In genomic region chr11:120378031-120378610, GRCm38 (mm10) we compare ENCODE assay signal across 8 mouse cellular contexts. TPM values are rescaled to one million over a fixed set of nuclear protein-coding genes. Genes with fewer than 3 reads are reported as not detected.
DNase-seq lines count a peak whose midpoint lies in the region; ATAC-seq and TF ChIP-seq lines count a peak whose summit lies in the region.

No protein-coding gene starts in this region.

- no peaks in the 10 kb centered on the region for H3K9me3 ChIP-seq in G1E (replicated peaks)
- H3K9me3 ChIP-seq in embryonic facial prominence, embryonic 12.5 days = no peaks in the 10 kb centered on the region
- H3K9me3 ChIP-seq in hindbrain, embryonic 10.5 days = no peaks in the 10 kb centered on the region
- H3K9me3 ChIP-seq in limb, embryonic 13.5 days = no peaks in the 10 kb centered on the region
- no peaks in the 10 kb centered on the region for H3K9me3 ChIP-seq in midbrain, embryonic 11.5 days (ENCODE audit: control insufficient read depth, low read length)

- DNase-seq in 3T3-L1 (ENCODE audit: low read depth, low spot score) = peak; percentile 32
- peak; percentile 38 for DNase-seq in G1E (ENCODE audit: low spot score)
- peak; percentile 48 for DNase-seq in hindbrain, embryonic 10.5 days (ENCODE audit: low spot score)
- no peak for DNase-seq in midbrain, embryonic 11.5 days (ENCODE audit: low spot score, missing footprints)

- H3K4me1 ChIP-seq in G1E (ENCODE audit: insufficient read depth, low read depth, low read length) = peaks cover 65% of the 10 kb centered on the region
- peaks cover 21% of the 10 kb centered on the region for H3K4me1 ChIP-seq in embryonic facial prominence, embryonic 12.5 days
- peaks cover 30% of the 10 kb centered on the region for H3K4me1 ChIP-seq in hindbrain, embryonic 10.5 days (replicated peaks)
- H3K4me1 ChIP-seq in limb, embryonic 13.5 days = peaks cover 24% of the 10 kb centered on the region
- peaks cover 16% of the 10 kb centered on the region for H3K4me1 ChIP-seq in midbrain, embryonic 11.5 days (ENCODE audit: control insufficient read depth, insufficient read depth, low read length)
- H3K4me1 ChIP-seq in testis, adult 2 months (ENCODE audit: control insufficient read depth, insufficient read depth, low read length) = peaks cover 17% of the 10 kb centered on the region

- H3K27me3 ChIP-seq in G1E (ENCODE audit: insufficient read depth, low read length) = no peaks in the 10 kb centered on the region; the same call in 1 of the 2 replicates
- H3K27me3 ChIP-seq in embryonic facial prominence, embryonic 12.5 days = no peaks in the 10 kb centered on the region
- H3K27me3 ChIP-seq in hindbrain, embryonic 10.5 days (ENCODE audit: insufficient read depth, poor library complexity, severe bottlenecking) = no peaks in the 10 kb centered on the region
- no peaks in the 10 kb centered on the region for H3K27me3 ChIP-seq in limb, embryonic 13.5 days
- no peaks in the 10 kb centered on the region for H3K27me3 ChIP-seq in midbrain, embryonic 11.5 days (ENCODE audit: control insufficient read depth, insufficient read depth, low read length)
- H3K27me3 ChIP-seq in testis, adult 2 months (ENCODE audit: control insufficient read depth, insufficient read depth, low read length) = no peaks in the 10 kb centered on the region

- peak overlapping the region; percentile 70 for H3K9ac ChIP-seq in embryonic facial prominence, embryonic 12.5 days
- H3K9ac ChIP-seq in limb, embryonic 13.5 days = peak overlapping the region; percentile 85
- peak overlapping the region; percentile 81 for H3K9ac ChIP-seq in midbrain, embryonic 11.5 days (ENCODE audit: low read length)

- TF ChIP-seq CTCF in G1E (IDR thresholded peaks at IDR 0.05; ENCODE audit: low read depth, low read length) = no peak
- no peak for TF ChIP-seq CTCF in testis, adult 2 months (IDR thresholded peaks at IDR 0.05; ENCODE audit: control insufficient read depth, insufficient read depth, insufficient replicate concordance, low read depth, low read length)

- H3K4me3 ChIP-seq in G1E (ENCODE audit: low read depth, low read length) = peak overlapping the region; percentile 86
- H3K4me3 ChIP-seq in embryonic facial prominence, embryonic 12.5 days = peak overlapping the region; percentile 66
- H3K4me3 ChIP-seq in hindbrain, embryonic 10.5 days = peak overlapping the region; percentile 70
- peak overlapping the region; percentile 89 for H3K4me3 ChIP-seq in limb, embryonic 13.5 days
- H3K4me3 ChIP-seq in midbrain, embryonic 11.5 days (ENCODE audit: low read depth, low read length) = peak overlapping the region; percentile 88
- peak overlapping the region; percentile 96 for H3K4me3 ChIP-seq in testis, adult 2 months (ENCODE audit: control insufficient read depth, low read depth, low read length)

- TF ChIP-seq POLR2A in testis, adult 2 months (IDR thresholded peaks at IDR 0.05; ENCODE audit: control insufficient read depth, low read depth, low read length) = no peak

- no peak for ATAC-seq in G1E (ENCODE audit: extremely low read depth, insufficient number of reproducible peaks, low FRiP score, poor library complexity, severe bottlenecking)
- no peak for ATAC-seq in embryonic facial prominence, embryonic 12.5 days (ENCODE audit: insufficient number of reproducible peaks, insufficient read depth, low FRiP score, low TSS enrichment)
- ATAC-seq in limb, embryonic 13.5 days (ENCODE audit: low FRiP score, low read depth) = peak; percentile 6; the same call in 1 of the 2 replicates
- no peak; the same call in 1 of the 2 replicates for ATAC-seq in midbrain, embryonic 11.5 days (ENCODE audit: low FRiP score)
- no peak for ATAC-seq in monocyte, adult 5-6 weeks (replicated peaks; ENCODE audit: insufficient number of reproducible peaks, low FRiP score, low TSS enrichment, poor library complexity, severe bottlenecking)

- H3K27ac ChIP-seq in embryonic facial prominence, embryonic 12.5 days = peak overlapping the region; percentile 83
- peak overlapping the region; percentile 87 for H3K27ac ChIP-seq in hindbrain, embryonic 10.5 days
- H3K27ac ChIP-seq in limb, embryonic 13.5 days = no peak overlapping the region
- no peak overlapping the region for H3K27ac ChIP-seq in midbrain, embryonic 11.5 days (ENCODE audit: low read depth, low read length)
- peak overlapping the region; percentile 89 for H3K27ac ChIP-seq in testis, adult 2 months (ENCODE audit: control insufficient read depth, insufficient read depth, low read depth, low read length)

- peaks cover 89% of the 10 kb centered on the region for H3K36me3 ChIP-seq in G1E (replicated peaks)
- H3K36me3 ChIP-seq in embryonic facial prominence, embryonic 12.5 days = peaks cover 72% of the 10 kb centered on the region
- H3K36me3 ChIP-seq in hindbrain, embryonic 10.5 days = peaks cover 75% of the 10 kb centered on the region
- H3K36me3 ChIP-seq in limb, embryonic 13.5 days = peaks cover 75% of the 10 kb centered on the region
- peaks cover 9% of the 10 kb centered on the region; the same call in 1 of the 2 replicates for H3K36me3 ChIP-seq in midbrain, embryonic 11.5 days (ENCODE audit: control insufficient read depth, insufficient read depth, low read length)
- H3K36me3 ChIP-seq in testis, adult 2 months (ENCODE audit: control insufficient read depth, insufficient read depth, low read length) = no peaks in the 10 kb centered on the region; the same call in none of the 2 replicates

- 3% methylated on average over 40 of the region's 40 CpGs for WGBS in embryonic facial prominence, embryonic 12.5 days
- whole genome bisulfite sequencing in hindbrain, embryonic 10.5 days = 4% methylated on average over 39 of the region's 40 CpGs
- 4% methylated on average over 39 of the region's 40 CpGs for WGBS in limb, embryonic 13.5 days
- WGBS in midbrain, embryonic 11.5 days = 3% methylated on average over 38 of the region's 40 CpGs

- peak overlapping the region; percentile 89 for H3K4me2 ChIP-seq in embryonic facial prominence, embryonic 12.5 days (replicated peaks)
- peak overlapping the region; percentile 97 for H3K4me2 ChIP-seq in limb, embryonic 13.5 days (replicated peaks)
- H3K4me2 ChIP-seq in midbrain, embryonic 11.5 days = peak overlapping the region; percentile 98

RNA-seq across cellular contexts. Expression of gene Faap100, which starts 0.4 kb away (rescaled TPM):
- total RNA-seq in G1E (2014; fragmentation: Nextera tagmentation) (12.0 and 13.6 TPM in 2 replicates), G1E (2017) (5.2 and 6.2 TPM in 2 replicates)
- 29.7 and 30.6 TPM in 2 replicates for polyA plus RNA-seq in G1E (2012)
- 44.6 and 48.3 TPM in 2 replicates for polyA plus RNA-seq in embryonic facial prominence, embryonic 12.5 days (2016; fragmentation: Nextera tagmentation; extraction: Ambion mirVana)
- polyA plus RNA-seq in hindbrain, embryonic 10.5 days (2016; fragmentation: Nextera tagmentation; extraction: Ambion mirVana) = 38.0 and 45.9 TPM in 2 replicates
- 37.0 and 38.6 TPM in 2 replicates for polyA plus RNA-seq in limb, embryonic 13.5 days (2015; fragmentation: Nextera tagmentation; extraction: Ambion mirVana)
- 25.3 and 29.2 TPM in 2 replicates for polyA plus RNA-seq in midbrain, embryonic 11.5 days (2014; fragmentation: Nextera tagmentation; extraction: Ambion mirVana)
- polyA plus RNA-seq in testis, adult 2 months (2012; rRNA removed) = 57.8 and 67.1 TPM in 2 replicates
- total RNA-seq in monocyte, adult 5-6 weeks (2017) = 5.5 to 16.4 TPM (median 9.4 TPM) in 3 replicates

RNA-seq across cellular contexts. Expression of gene Fscn2, which starts 16.8 kb away (rescaled TPM):
- total RNA-seq in G1E (2014; fragmentation: Nextera tagmentation) = not detected in 2 replicates
- total RNA-seq in G1E (2017) = 0.11 TPM in 1 of 2 replicates, not detected in the other
- 0.03 TPM in 1 of 2 replicates, not detected in the other for polyA plus RNA-seq in G1E (2012)
- polyA plus RNA-seq in embryonic facial prominence, embryonic 12.5 days (2016; fragmentation: Nextera tagmentation; extraction: Ambion mirVana) = 0.61 and 0.78 TPM in 2 replicates
- polyA plus RNA-seq in hindbrain, embryonic 10.5 days (2016; fragmentation: Nextera tagmentation; extraction: Ambion mirVana) = 0.50 and 0.77 TPM in 2 replicates
- 0.52 and 0.61 TPM in 2 replicates for polyA plus RNA-seq in limb, embryonic 13.5 days (2015; fragmentation: Nextera tagmentation; extraction: Ambion mirVana)
- 1.4 TPM in 2 replicates for polyA plus RNA-seq in midbrain, embryonic 11.5 days (2014; fragmentation: Nextera tagmentation; extraction: Ambion mirVana)
- polyA plus RNA-seq in testis, adult 2 months (2012; rRNA removed) = 1.6 and 2.1 TPM in 2 replicates
- 0.29 to 0.75 TPM in 2 of 3 replicates, not detected in the other for total RNA-seq in monocyte, adult 5-6 weeks (2017)

RNA-seq across cellular contexts. Expression of gene Actg1, which starts 29.8 kb away (rescaled TPM):
- total RNA-seq in G1E (2014; fragmentation: Nextera tagmentation) (128 and 155 TPM in 2 replicates), G1E (2017) (179 and 181 TPM in 2 replicates)
- polyA plus RNA-seq in G1E (2012) = 53.9 and 112 TPM in 2 replicates
- 3,148 and 3,183 TPM in 2 replicates for polyA plus RNA-seq in embryonic facial prominence, embryonic 12.5 days (2016; fragmentation: Nextera tagmentation; extraction: Ambion mirVana)
- 3,119 and 3,536 TPM in 2 replicates for polyA plus RNA-seq in hindbrain, embryonic 10.5 days (2016; fragmentation: Nextera tagmentation; extraction: Ambion mirVana)
- 2,628 and 2,724 TPM in 2 replicates for polyA plus RNA-seq in limb, embryonic 13.5 days (2015; fragmentation: Nextera tagmentation; extraction: Ambion mirVana)
- 2,965 and 3,081 TPM in 2 replicates for polyA plus RNA-seq in midbrain, embryonic 11.5 days (2014; fragmentation: Nextera tagmentation; extraction: Ambion mirVana)
- polyA plus RNA-seq in testis, adult 2 months (2012; rRNA removed) = 670 and 672 TPM in 2 replicates
- total RNA-seq in monocyte, adult 5-6 weeks (2017) = 1,753 to 2,142 TPM (median 1,849 TPM) in 3 replicates

RNA-seq across cellular contexts. Expression of gene Nploc4, which starts 59.4 kb away (rescaled TPM):
- total RNA-seq in G1E (2014; fragmentation: Nextera tagmentation) (58.4 and 61.7 TPM in 2 replicates), G1E (2017) (38.7 and 42.7 TPM in 2 replicates)
- 68.2 and 72.4 TPM in 2 replicates for polyA plus RNA-seq in G1E (2012)
- polyA plus RNA-seq in embryonic facial prominence, embryonic 12.5 days (2016; fragmentation: Nextera tagmentation; extraction: Ambion mirVana) = 48.8 and 52.9 TPM in 2 replicates
- polyA plus RNA-seq in hindbrain, embryonic 10.5 days (2016; fragmentation: Nextera tagmentation; extraction: Ambion mirVana) = 47.7 and 49.3 TPM in 2 replicates
- 34.3 and 37.6 TPM in 2 replicates for polyA plus RNA-seq in limb, embryonic 13.5 days (2015; fragmentation: Nextera tagmentation; extraction: Ambion mirVana)
- polyA plus RNA-seq in midbrain, embryonic 11.5 days (2014; fragmentation: Nextera tagmentation; extraction: Ambion mirVana) = 41.0 and 44.7 TPM in 2 replicates
- polyA plus RNA-seq in testis, adult 2 months (2012; rRNA removed) = 75.8 and 79.3 TPM in 2 replicates
- 36.2 to 43.1 TPM (median 37.2 TPM) in 3 replicates for total RNA-seq in monocyte, adult 5-6 weeks (2017)

Comparison
In these comparisons a context has a peak if more than half of its experiments do, and no peak if none do; other contexts are left out.
1. H3K27ac ChIP-seq: peak in embryonic facial prominence, embryonic 12.5 days (single experiment), hindbrain, embryonic 10.5 days (single experiment) and testis, adult 2 months (single experiment); none in limb, embryonic 13.5 days (single experiment) and midbrain, embryonic 11.5 days (single experiment).
2. Peak in every context shown above with its lines, with median percentiles within 50 percentile points of each other: H3K4me3 ChIP-seq, H3K4me2 ChIP-seq and H3K9ac ChIP-seq.